Comparison of ENCODE assay signal across 21 mouse cellular contexts in the genomic region with DNA sequence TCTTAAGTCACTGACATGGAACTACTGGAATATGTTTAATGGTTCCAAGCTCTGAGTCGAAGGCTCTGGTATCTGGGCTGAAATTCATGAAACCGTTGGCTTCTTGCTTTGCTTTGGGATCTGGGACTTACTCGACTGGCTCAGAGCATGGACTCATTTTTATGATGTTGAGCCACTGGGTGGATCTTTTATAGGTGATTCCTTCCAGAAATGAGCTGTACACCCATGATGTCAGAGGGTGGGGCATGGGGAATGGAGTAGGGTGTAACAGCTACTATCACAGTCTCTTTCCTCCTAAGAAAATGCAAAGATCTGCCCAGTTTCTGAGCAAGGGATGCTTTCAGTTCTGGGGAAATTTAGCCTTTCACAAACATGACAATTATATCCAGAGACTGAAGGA. TPM values are rescaled to one million over a fixed set of nuclear protein-coding genes. Genes with fewer than 3 reads are reported as not detected.
A peak's percentile ranks its signal among the peaks of the same experiment; 100 is the strongest.
DNase-seq lines count a peak whose midpoint lies in the region; ATAC-seq and TF ChIP-seq lines count a peak whose summit lies in the region.
"Had no signal": no experiment of that assay in that cellular context is flagged by ENCODE, and none has a peak within 500 bp of the region (broad histone marks: within the 10 kb centered on the region; RNA-seq: fewer than 3 reads in every experiment).

No protein-coding gene starts in this region.

- TF ChIP-seq POLR2A in embryonic fibroblast, embryonic 13.5 days (IDR thresholded peaks at IDR 0.05; ENCODE audit: low read depth, low read length), result no peak

- H3K9me3 ChIP-seq in heart, embryonic 12.5 days (replicated peaks), result no peaks in the 10 kb centered on the region
- H3K9me3 ChIP-seq: midbrain, embryonic 12.5 days; neural tube, embryonic 12.5 days; stomach, embryonic 15.5 days had no signal

- no peaks in the 10 kb centered on the region for H3K27me3 ChIP-seq in heart, embryonic 12.5 days (replicated peaks)
- H3K27me3 ChIP-seq: midbrain, embryonic 12.5 days; neural tube, embryonic 12.5 days; stomach, embryonic 15.5 days had no signal

- TF ChIP-seq CTCF in embryonic fibroblast, embryonic 13.5 days (IDR thresholded peaks at IDR 0.05; ENCODE audit: borderline replicate concordance, insufficient read depth, low read length), result no peak

- ATAC-seq in heart, embryonic 12.5 days (ENCODE audit: insufficient number of reproducible peaks, low FRiP score), result no peak
- ATAC-seq: forebrain, postnatal 0 days; intestine, postnatal 0 days had no signal

- no peak overlapping the region for H3K4me2 ChIP-seq in heart, embryonic 12.5 days
- H3K4me2 ChIP-seq: midbrain, embryonic 12.5 days; neural tube, embryonic 12.5 days; stomach, embryonic 15.5 days had no signal

- no peak overlapping the region for H3K9ac ChIP-seq in heart, embryonic 12.5 days
- H3K9ac ChIP-seq: forebrain, postnatal 0 days; midbrain, embryonic 12.5 days; neural tube, embryonic 12.5 days; stomach, embryonic 15.5 days had no signal

- no peak overlapping the region for H3K4me3 ChIP-seq in heart, embryonic 12.5 days
- H3K4me3 ChIP-seq in embryonic fibroblast, embryonic 13.5 days (ENCODE audit: insufficient read depth, low read length), result no peak overlapping the region
- H3K4me3 ChIP-seq: midbrain, embryonic 12.5 days; neural tube, embryonic 12.5 days; stomach, embryonic 15.5 days had no signal

- peak; percentile 38 to 61 for DNase-seq in heart, adult 9 months (ENCODE audit: low spot score in 2 of 2)
- peak; percentile 6 for DNase-seq in gastrocnemius, postnatal 10 days
- peak; percentile 76 for DNase-seq in large intestine, adult 2 months (ENCODE audit: low read depth, low spot score)
- DNase-seq in adrenal gland, adult 18-20 months (ENCODE audit: low spot score in 2 of 2), result no peak
- DNase-seq in left cerebral cortex, adult 8-10 months (ENCODE audit: low spot score in 2 of 2), result no peak
- no peak for DNase-seq in kidney, postnatal 36 days
- DNase-seq: adrenal gland, adult 8-10 months; cerebellum, adult 11-12 months; cerebellum, postnatal 10 days; forebrain, postnatal 0 days; kidney, postnatal 25 days; retina, postnatal 1 day; thymus, postnatal 25 days had no signal

- no peak overlapping the region for H3K27ac ChIP-seq in heart, embryonic 12.5 days (ENCODE audit: poor library complexity, severe bottlenecking)
- peak overlapping the region; percentile 17; the same call in 1 of the 2 replicates for H3K27ac ChIP-seq in embryonic fibroblast, embryonic 13.5 days (ENCODE audit: insufficient read depth, low read length)
- H3K27ac ChIP-seq: macrophage; midbrain, embryonic 12.5 days; neural tube, embryonic 12.5 days; stomach, embryonic 15.5 days had no signal

- no peaks in the 10 kb centered on the region for H3K36me3 ChIP-seq in heart, embryonic 12.5 days
- H3K36me3 ChIP-seq: midbrain, embryonic 12.5 days; neural tube, embryonic 12.5 days; stomach, embryonic 15.5 days had no signal

- 86% methylated on average over 3 of the region's 3 CpGs for WGBS in heart, embryonic 12.5 days
- 39% methylated on average over 3 of the region's 3 CpGs for WGBS in large intestine, adult 2 months

- no peaks in the 10 kb centered on the region for H3K4me1 ChIP-seq in heart, embryonic 12.5 days (replicated peaks)
- H3K4me1 ChIP-seq in embryonic fibroblast, embryonic 13.5 days (ENCODE audit: control insufficient read depth, insufficient read depth, low read length), result no peaks in the 10 kb centered on the region; the same call in 1 of the 2 replicates
- H3K4me1 ChIP-seq: midbrain, embryonic 12.5 days; neural tube, embryonic 12.5 days; stomach, embryonic 15.5 days had no signal

RNA-seq across cellular contexts. Expression of gene Fggy, which starts 57.0 kb away (rescaled TPM):
- polyA plus RNA-seq in heart, embryonic 12.5 days (2016; fragmentation: Nextera tagmentation; extraction: Ambion mirVana), result 4.7 and 5.8 TPM in 2 replicates
- polyA plus RNA-seq in embryonic fibroblast, embryonic 13.5 days (2011; ENCODE audit: insufficient read length, low read depth, missing spikeins), result 7.6 and 9.9 TPM in 2 replicates
- 10 to 100 TPM in 1 of 2 experiments, 1 to 10 TPM in 1; 9.3 to 11.0 TPM for total RNA-seq in gastrocnemius, postnatal 10 days (2021)
- 1.6 and 2.9 TPM in 2 replicates for polyA plus RNA-seq in large intestine, adult 2 months (2012; rRNA removed)
- total RNA-seq in adrenal gland, adult 18-20 months (2021), result 10 to 100 TPM; 37.6 to 72.7 TPM
- total RNA-seq in left cerebral cortex, adult 8-10 months (2022), result 10 to 100 TPM; 17.5 to 25.4 (median 19.4) TPM
- total RNA-seq: MEL had no signal

Comparison
In these comparisons a context has a peak if more than half of its experiments do, and no peak if none do; other contexts are left out.
1. DNase-seq: peak in heart, adult 9 months (2 of 2), gastrocnemius, postnatal 10 days (single experiment) and large intestine, adult 2 months (single experiment); none in adrenal gland, adult 18-20 months (0 of 2), left cerebral cortex, adult 8-10 months (0 of 2) and kidney, postnatal 36 days (0 of 2).